Mouse (Mus musculus): Measurements from ENCODE around the gene Ptgs2. TPM values are rescaled to one million over a fixed set of nuclear protein-coding genes. Genes with fewer than 3 reads are reported as not detected.

Ptgs2 gene
- polyA plus RNA-seq, 1 experiment from 2014 or later, result 0.10 TPM

- Histone ChIP-seq H3K36me3 (no peaks in the 10 kb centered on the region), H3K9ac (no peak overlapping the region), H3K4me1 (no peaks in the 10 kb centered on the region), H3K27ac (no peak overlapping the region), H3K9me3 (no peaks in the 10 kb centered on the region), H3K4me2 (replicated peaks) (no peak overlapping the region), H3K27me3 (no peaks in the 10 kb centered on the region), H3K4me3 (no peak overlapping the region)
- WGBS, result 78% methylated on average over 3 of the region's 3 CpGs
- ATAC-seq (ENCODE audit: insufficient number of reproducible peaks, insufficient read depth, low FRiP score, low TSS enrichment), result no peak
Measured at GRCm38 (mm10) chr1:150151411-150151810, 51.6 kb downstream of the Ptgs2 start.

Small RNAs within 50 kb of the gene (microRNA-seq; reads per million reads assigned to microRNA genes)
- not detected for gene Gm44329

Other genes starting within 250 kb of the Ptgs2 start
- 15.3 and 15.4 TPM in 2 replicates for gene Pla2g4a, start 138.7 kb upstream of the Ptgs2 start, polyA plus RNA-seq (2016; fragmentation: Nextera tagmentation; extraction: Ambion mirVana)
- gene Pdc, start 219.4 kb downstream of the Ptgs2 start, polyA plus RNA-seq (2016; fragmentation: Nextera tagmentation; extraction: Ambion mirVana), result 0.17 and 0.33 TPM in 2 replicates

All from embryonic facial prominence, embryonic 12.5 days (tissue).